Mouse (Mus musculus): ENCODE data around the gene Rab3c. TPM values are rescaled to one million over a fixed set of nuclear protein-coding genes. Genes with fewer than 3 reads are reported as not detected.

Gene Rab3c
- polyA plus RNA-seq, 1 experiment = 0.16 TPM

DNA sequence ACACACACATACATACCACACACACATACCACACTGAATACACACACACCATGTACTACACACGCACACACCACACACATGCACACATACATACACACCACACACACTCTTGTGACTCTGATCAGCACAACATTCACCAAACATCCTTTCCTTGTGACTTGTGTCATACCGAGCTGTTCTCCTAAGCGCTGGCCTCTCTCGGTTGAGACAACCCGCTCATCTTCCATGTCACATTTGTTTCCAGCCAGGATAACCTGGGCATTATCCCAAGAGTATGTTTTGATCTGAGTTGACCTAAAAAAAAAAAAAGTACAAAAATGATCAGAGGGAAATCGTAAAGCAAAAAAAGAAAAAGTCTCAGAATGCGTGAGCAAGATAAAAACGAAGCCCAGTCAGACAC, 196.8 kb downstream of the Rab3c start:
- Histone ChIP-seq H3K4me3 (ENCODE audit: insufficient read depth, poor library complexity, severe bottlenecking) (no peak overlapping the region), H3ac (ENCODE audit: control insufficient read depth, insufficient read length, low read depth) (no peak overlapping the region), H3K79me3 (ENCODE audit: low read depth) (no peaks in the 10 kb centered on the region), H3K27me3 (ENCODE audit: control insufficient read depth, insufficient read depth, insufficient read length) (no peaks in the 10 kb centered on the region), H3K79me2 (ENCODE audit: control insufficient read depth, insufficient read depth) (no peaks in the 10 kb centered on the region), H3K36me3 (ENCODE audit: control insufficient read depth, insufficient read depth) (no peaks in the 10 kb centered on the region)
- TF ChIP-seq MYOG (IDR thresholded peaks at IDR 0.05; ENCODE audit: control insufficient read depth, extremely low read depth, insufficient read length) = no peak
- TF ChIP-seq CEBPB (IDR thresholded peaks at IDR 0.05; ENCODE audit: low read depth) = no peak
- TF ChIP-seq CTCF (IDR thresholded peaks at IDR 0.05; ENCODE audit: control insufficient read depth, insufficient read depth, insufficient read length) = no peak
- no peak for TF ChIP-seq MYOD1 (IDR thresholded peaks at IDR 0.05; ENCODE audit: control insufficient read depth, insufficient read length, low read depth)
- TF ChIP-seq MAX (IDR thresholded peaks at IDR 0.05) = no peak
- TF ChIP-seq FOSL1 (IDR thresholded peaks at IDR 0.05; ENCODE audit: insufficient read depth, low read length, poor library complexity, severe bottlenecking) = no peak
- TF ChIP-seq USF1 (IDR thresholded peaks at IDR 0.05; ENCODE audit: low read depth) = no peak

- no peak overlapping the region for H3K4me3 ChIP-seq (ENCODE audit: insufficient read depth, poor library complexity, severe bottlenecking)
Observed at GRCm38 (mm10) chr13:110081174-110081573, 199.6 kb downstream of the Rab3c start.

DNA sequence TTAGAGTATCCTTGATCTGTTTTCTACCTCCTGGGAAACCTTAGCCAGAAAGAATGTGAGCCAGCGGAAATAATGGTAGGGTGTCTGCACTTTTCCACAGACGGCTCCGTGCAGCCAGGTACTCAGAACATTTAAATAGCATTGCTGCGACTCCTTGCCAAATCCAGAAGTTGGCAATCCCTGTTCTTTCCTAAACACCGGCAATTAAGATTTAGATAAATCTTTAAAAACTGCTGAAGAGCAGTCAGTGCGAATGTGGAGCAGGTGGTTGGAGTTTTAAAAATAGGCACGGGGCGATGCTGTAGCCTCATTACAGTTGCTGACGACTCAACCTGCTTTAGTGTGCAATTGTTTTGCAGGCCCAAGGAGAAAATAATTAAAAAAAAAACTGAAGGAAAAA, 205.2 kb downstream of the Rab3c start:
- H3ac ChIP-seq (ENCODE audit: control insufficient read depth, insufficient read length, low read depth) = no peak overlapping the region
- TF ChIP-seq FOSL1 (IDR thresholded peaks at IDR 0.05; ENCODE audit: insufficient read depth, low read length, poor library complexity, severe bottlenecking) = no peak
- no peak for TF ChIP-seq CTCF (IDR thresholded peaks at IDR 0.05; ENCODE audit: control insufficient read depth, insufficient read depth, insufficient read length)
- H3K36me3 ChIP-seq (ENCODE audit: control insufficient read depth, insufficient read depth) = no peaks in the 10 kb centered on the region
- no peak overlapping the region for H3K4me3 ChIP-seq (ENCODE audit: insufficient read depth, poor library complexity, severe bottlenecking)
- no peaks in the 10 kb centered on the region for H3K79me2 ChIP-seq (ENCODE audit: control insufficient read depth, insufficient read depth)
- no peaks in the 10 kb centered on the region for H3K79me3 ChIP-seq (ENCODE audit: low read depth)
- H3K27me3 ChIP-seq (ENCODE audit: control insufficient read depth, insufficient read depth, insufficient read length) = no peaks in the 10 kb centered on the region

More at GRCm38 (mm10) chr13:110081174-110081573, 199.6 kb downstream of the Rab3c start:
- Histone ChIP-seq H3K36me3 (ENCODE audit: control insufficient read depth, insufficient read depth) (no peaks in the 10 kb centered on the region), H3K79me3 (ENCODE audit: low read depth) (no peaks in the 10 kb centered on the region), H3K79me2 (ENCODE audit: control insufficient read depth, insufficient read depth) (no peaks in the 10 kb centered on the region), H3ac (ENCODE audit: control insufficient read depth, insufficient read length, low read depth) (no peak overlapping the region), H3K27me3 (ENCODE audit: control insufficient read depth, insufficient read depth, insufficient read length) (no peaks in the 10 kb centered on the region)
- TF ChIP-seq MYOD1 (IDR thresholded peaks at IDR 0.05; ENCODE audit: control insufficient read depth, insufficient read length, low read depth) = no peak
- TF ChIP-seq USF1 (IDR thresholded peaks at IDR 0.05; ENCODE audit: low read depth) = no peak
- TF ChIP-seq MYOG (IDR thresholded peaks at IDR 0.05; ENCODE audit: control insufficient read depth, extremely low read depth, insufficient read length) = no peak
- TF ChIP-seq CTCF (IDR thresholded peaks at IDR 0.05; ENCODE audit: control insufficient read depth, insufficient read depth, insufficient read length) = no peak
- TF ChIP-seq CEBPB (IDR thresholded peaks at IDR 0.05; ENCODE audit: low read depth) = no peak
- no peak for TF ChIP-seq MAX (IDR thresholded peaks at IDR 0.05)
- no peak for TF ChIP-seq FOSL1 (IDR thresholded peaks at IDR 0.05; ENCODE audit: insufficient read depth, low read length, poor library complexity, severe bottlenecking)

DNA sequence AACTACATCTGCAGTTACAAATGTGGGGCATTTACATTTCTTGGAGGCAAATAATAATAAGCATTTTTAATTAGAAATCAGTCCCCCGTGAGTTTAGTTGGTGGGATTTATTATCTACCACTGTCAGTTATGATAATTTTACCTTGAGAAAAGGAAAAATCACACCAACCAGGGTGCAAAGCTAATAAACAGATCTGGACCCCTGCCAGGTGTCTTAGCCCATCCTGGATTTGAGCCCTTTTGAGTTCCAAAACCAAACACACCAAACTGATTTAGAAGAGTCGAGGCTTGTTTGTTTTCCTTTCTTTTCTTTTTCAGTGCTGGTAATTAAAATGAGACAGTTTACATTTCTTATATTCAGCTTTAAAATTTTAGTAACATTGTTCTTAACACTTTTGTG, 206.6 kb downstream of the Rab3c start:
- Histone ChIP-seq H3K27me3 (ENCODE audit: control insufficient read depth, insufficient read depth, insufficient read length) (no peaks in the 10 kb centered on the region), H3K79me2 (ENCODE audit: control insufficient read depth, insufficient read depth) (no peaks in the 10 kb centered on the region), H3K4me3 (ENCODE audit: insufficient read depth, poor library complexity, severe bottlenecking) (no peak overlapping the region), H3K79me3 (ENCODE audit: low read depth) (no peaks in the 10 kb centered on the region), H3K36me3 (ENCODE audit: control insufficient read depth, insufficient read depth) (no peaks in the 10 kb centered on the region), H3ac (ENCODE audit: control insufficient read depth, insufficient read length, low read depth) (no peak overlapping the region)
- TF ChIP-seq CEBPB (IDR thresholded peaks at IDR 0.05; ENCODE audit: low read depth) (no peak), CTCF (IDR thresholded peaks at IDR 0.05; ENCODE audit: control insufficient read depth, insufficient read depth, insufficient read length) (no peak), MYOG (IDR thresholded peaks at IDR 0.05; ENCODE audit: control insufficient read depth, extremely low read depth, insufficient read length) (no peak), MAX (IDR thresholded peaks at IDR 0.05) (no peak), USF1 (IDR thresholded peaks at IDR 0.05; ENCODE audit: low read depth) (no peak), MYOD1 (IDR thresholded peaks at IDR 0.05; ENCODE audit: control insufficient read depth, insufficient read length, low read depth) (no peak), FOSL1 (IDR thresholded peaks at IDR 0.05; ENCODE audit: insufficient read depth, low read length, poor library complexity, severe bottlenecking) (no peak)

DNA sequence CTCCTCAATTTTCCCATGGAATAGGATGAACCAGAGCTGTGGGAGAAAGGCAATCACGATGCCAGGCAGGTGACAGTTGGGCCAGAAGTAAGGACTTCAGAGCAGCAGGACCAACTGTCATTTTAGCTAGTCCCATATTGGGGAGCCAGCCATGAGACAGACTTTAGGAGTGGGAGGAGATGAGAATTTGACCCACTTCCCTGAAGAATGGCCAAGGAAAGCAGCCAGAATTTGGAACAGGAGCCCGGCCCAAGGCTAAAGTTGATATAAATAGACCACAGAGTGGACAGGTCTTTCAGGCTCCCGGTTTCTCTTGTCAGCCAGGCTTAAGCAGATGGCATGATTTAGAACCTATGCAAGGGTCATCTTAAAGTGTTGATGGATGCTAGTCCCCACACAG, 213.6 kb downstream of the Rab3c start:
- no peaks in the 10 kb centered on the region for H3K36me3 ChIP-seq (ENCODE audit: control insufficient read depth, insufficient read depth)
- H3K79me2 ChIP-seq (ENCODE audit: control insufficient read depth, insufficient read depth) = no peaks in the 10 kb centered on the region
- H3ac ChIP-seq (ENCODE audit: control insufficient read depth, insufficient read length, low read depth) = no peak overlapping the region
- H3K79me3 ChIP-seq (ENCODE audit: low read depth) = no peaks in the 10 kb centered on the region
- H3K4me3 ChIP-seq (ENCODE audit: insufficient read depth, poor library complexity, severe bottlenecking) = no peak overlapping the region
- TF ChIP-seq CEBPB (IDR thresholded peaks at IDR 0.05; ENCODE audit: low read depth) (no peak), MAX (IDR thresholded peaks at IDR 0.05) (no peak), CTCF (IDR thresholded peaks at IDR 0.05; ENCODE audit: control insufficient read depth, insufficient read depth, insufficient read length) (no peak), MYOG (IDR thresholded peaks at IDR 0.05; ENCODE audit: control insufficient read depth, extremely low read depth, insufficient read length) (no peak), MYOD1 (IDR thresholded peaks at IDR 0.05; ENCODE audit: control insufficient read depth, insufficient read length, low read depth) (no peak), FOSL1 (IDR thresholded peaks at IDR 0.05; ENCODE audit: insufficient read depth, low read length, poor library complexity, severe bottlenecking) (no peak), USF1 (IDR thresholded peaks at IDR 0.05; ENCODE audit: low read depth) (no peak)
- no peaks in the 10 kb centered on the region for H3K27me3 ChIP-seq (ENCODE audit: control insufficient read depth, insufficient read depth, insufficient read length)

GRCm38 (mm10) chr13:110066674-110067073, 214.1 kb downstream of the Rab3c start:
- H3K4me3 ChIP-seq (ENCODE audit: insufficient read depth, poor library complexity, severe bottlenecking) = no peak overlapping the region
- no peak for TF ChIP-seq CTCF (IDR thresholded peaks at IDR 0.05; ENCODE audit: control insufficient read depth, insufficient read depth, insufficient read length)
- no peak for TF ChIP-seq MYOD1 (IDR thresholded peaks at IDR 0.05; ENCODE audit: control insufficient read depth, insufficient read length, low read depth)
- no peak for TF ChIP-seq CEBPB (IDR thresholded peaks at IDR 0.05; ENCODE audit: low read depth)
- TF ChIP-seq MYOG (IDR thresholded peaks at IDR 0.05; ENCODE audit: control insufficient read depth, extremely low read depth, insufficient read length) = no peak
- TF ChIP-seq FOSL1 (IDR thresholded peaks at IDR 0.05; ENCODE audit: insufficient read depth, low read length, poor library complexity, severe bottlenecking) = no peak
- TF ChIP-seq MAX (IDR thresholded peaks at IDR 0.05) = no peak
- TF ChIP-seq USF1 (IDR thresholded peaks at IDR 0.05; ENCODE audit: low read depth) = no peak
- H3K79me3 ChIP-seq (ENCODE audit: low read depth) = no peaks in the 10 kb centered on the region
- no peaks in the 10 kb centered on the region for H3K79me2 ChIP-seq (ENCODE audit: control insufficient read depth, insufficient read depth)
- no peak overlapping the region for H3ac ChIP-seq (ENCODE audit: control insufficient read depth, insufficient read length, low read depth)
- no peaks in the 10 kb centered on the region for H3K36me3 ChIP-seq (ENCODE audit: control insufficient read depth, insufficient read depth)
- no peaks in the 10 kb centered on the region for H3K27me3 ChIP-seq (ENCODE audit: control insufficient read depth, insufficient read depth, insufficient read length)
